Mouse (Mus musculus) small intestine, adult 2 months (tissue): ENCODE measurements around the gene Pacrg.

ENCODE experiments used
- CTCF ChIP-seq: fragments of 200-500 bp; IDR thresholded peaks from 2 replicates; pipeline ENCODE4 v1.5.1; 2012; ENCODE audit warnings: low read depth, mild to moderate bottlenecking, control low read depth, inconsistent platforms, low read length, moderate library complexity, mixed read lengths; ENCODE audit not compliant: insufficient replicate concordance, insufficient read length; ENCODE audit errors: extremely low read depth
- POLR2A ChIP-seq: fragments of 200-500 bp; IDR thresholded peaks from 2 replicates; pipeline ENCODE4 v1.6.1; 2012; ENCODE audit warnings: low read depth, mild to moderate bottlenecking, control low read depth, inconsistent platforms, low read length, moderate library complexity

DNA sequence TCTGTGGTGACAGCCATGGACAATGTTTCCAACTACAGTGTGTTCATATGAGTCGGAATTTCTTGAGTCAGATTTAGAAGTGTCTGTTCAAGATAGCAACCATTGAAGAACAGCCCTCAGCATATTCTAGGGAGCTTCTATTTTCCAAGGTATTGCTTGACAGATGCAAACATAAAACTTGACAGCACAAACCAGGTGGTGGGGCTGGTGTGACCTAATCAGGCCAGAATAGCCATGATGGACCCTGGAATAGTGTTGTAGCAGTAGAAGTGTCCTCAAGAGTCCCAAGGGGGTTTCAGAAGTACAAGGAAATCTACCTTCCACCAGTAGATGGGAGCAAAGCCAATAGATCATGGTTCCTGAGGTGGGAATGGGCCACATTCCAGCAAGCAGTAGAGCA lies 123.0 kb downstream of the Pacrg start:
- TF ChIP-seq CTCF = no peak
- TF ChIP-seq POLR2A = no peak
